Mouse (Mus musculus) liver, embryonic 14.5 days (tissue): ENCODE measurements around the gene Mrpl51. TPM values are rescaled to one million over a fixed set of nuclear protein-coding genes. Genes with fewer than 3 reads are reported as not detected.

Experiments used
- ATAC-seq: fragments of 200-750 bp; cut with Nextera tagmentation; 2 replicates; pipeline ENCODE4 v1.8.0; 2017; ENCODE audit warnings: moderate number of reproducible peaks, mild to moderate bottlenecking, moderate library complexity; ENCODE audit not compliant: insufficient read depth
- DNase-seq, 3 experiments: peaks; one replicate each; pipeline ENCODE4 v3.0.0-alpha.2; 2012 to 2013; ENCODE audit warnings: low read depth in 3 of 3, low spot score in 3 of 3
- H3K27ac ChIP-seq: fragments of 300-500 bp; sonication (generic); 2 replicates; pipeline ENCODE4 v1.5.1; 2014; ENCODE audit warnings: moderate library complexity, mild to moderate bottlenecking, control low read depth, inconsistent platforms
- H3K27me3 ChIP-seq: fragments of 300-500 bp; sonication (generic); 2 replicates; pipeline ENCODE4 v1.6.1; 2014; ENCODE audit warnings: mild to moderate bottlenecking, low read length, moderate library complexity; ENCODE audit not compliant: control insufficient read depth, insufficient read depth
- H3K36me3 ChIP-seq: fragments of 300-500 bp; sonication (generic); replicated peaks from 2 replicates; pipeline ENCODE4 v1.6.1; 2014; ENCODE audit warnings: low read depth; ENCODE audit not compliant: control insufficient read depth, insufficient read depth
- H3K4me1 ChIP-seq, 2 experiments: fragments of 200-500 bp in 1 of 2; fragments of 300-500 bp in 1 of 2; sonication (generic) in 1 of 2; replicated peaks; 2 replicates each; pipeline ENCODE4 v1.6.1; 2012 to 2014; ENCODE audit warnings: antibody characterized with exemption in 1 of 2, inconsistent platforms in 1 of 2, low read length in 1 of 2; ENCODE audit not compliant: control insufficient read depth in 2 of 2, insufficient read depth in 2 of 2
- H3K4me2 ChIP-seq: fragments of 300-500 bp; sonication (generic); 2 replicates; pipeline ENCODE4 v1.6.1; 2014; ENCODE audit warnings: low read depth, mild to moderate bottlenecking, control low read depth, moderate library complexity
- H3K4me3 ChIP-seq, 2 experiments: fragments of 200-500 bp in 1 of 2; fragments of 300-500 bp in 1 of 2; sonication (generic) in 1 of 2; 2 replicates each; pipeline ENCODE4 v1.5.1; 2012 to 2014; ENCODE audit warnings: low read depth in 2 of 2, low read length in 2 of 2, mild to moderate bottlenecking in 2 of 2, control low read depth in 1 of 2, inconsistent platforms in 1 of 2, moderate library complexity in 1 of 2; ENCODE audit not compliant: insufficient read depth in 1 of 2
- H3K9ac ChIP-seq: fragments of 300-500 bp; sonication (generic); replicated peaks from 2 replicates; pipeline ENCODE4 v1.6.1; 2014; ENCODE audit warnings: mild to moderate bottlenecking, control low read depth, moderate library complexity
- H3K9me3 ChIP-seq: fragments of 300-500 bp; sonication (generic); 2 replicates; pipeline ENCODE4 v1.6.1; 2016; ENCODE audit warnings: low read length, mixed read lengths; ENCODE audit not compliant: control insufficient read depth
- CTCF ChIP-seq: IDR thresholded peaks from 2 replicates; pipeline ENCODE4 v1.5.1; 2016; ENCODE audit warnings: antibody characterized with exemption, low read depth, control low read depth
- EP300 ChIP-seq: IDR thresholded peaks from 2 replicates; pipeline ENCODE4 v1.6.1; 2016; ENCODE audit warnings: antibody characterized with exemption, low read depth
- WGBS: fragments of 180-500 bp; shearing (Covaris S2); extraction: QIAGEN DNeasy Blood & Tissue Kit; methylation state at CpG from one replicate; pipeline ENCODE4 v1.1.7; 2014; ENCODE audit not compliant: insufficient replicate concordance; 5-methylcytosine and 5-hydroxymethylcytosine counted together
- polyA plus RNA-seq, 2 experiments: library from polyadenylated mRNA; depleted of rRNA in 1 of 2; stranded (reverse) in 1 of 2; unstranded in 1 of 2; fragments of >200 nt; fragmentation: Nextera tagmentation in 1 of 2; extraction: Ambion mirVana in 1 of 2; gene quantifications; 2 replicates each; pipeline versions ENCODE4 v1.2.1 to v1.2.3; 2012 to 2014

Gene Mrpl51
- polyA plus RNA-seq, 2 experiments, result 50.9 to 182 TPM

DNA sequence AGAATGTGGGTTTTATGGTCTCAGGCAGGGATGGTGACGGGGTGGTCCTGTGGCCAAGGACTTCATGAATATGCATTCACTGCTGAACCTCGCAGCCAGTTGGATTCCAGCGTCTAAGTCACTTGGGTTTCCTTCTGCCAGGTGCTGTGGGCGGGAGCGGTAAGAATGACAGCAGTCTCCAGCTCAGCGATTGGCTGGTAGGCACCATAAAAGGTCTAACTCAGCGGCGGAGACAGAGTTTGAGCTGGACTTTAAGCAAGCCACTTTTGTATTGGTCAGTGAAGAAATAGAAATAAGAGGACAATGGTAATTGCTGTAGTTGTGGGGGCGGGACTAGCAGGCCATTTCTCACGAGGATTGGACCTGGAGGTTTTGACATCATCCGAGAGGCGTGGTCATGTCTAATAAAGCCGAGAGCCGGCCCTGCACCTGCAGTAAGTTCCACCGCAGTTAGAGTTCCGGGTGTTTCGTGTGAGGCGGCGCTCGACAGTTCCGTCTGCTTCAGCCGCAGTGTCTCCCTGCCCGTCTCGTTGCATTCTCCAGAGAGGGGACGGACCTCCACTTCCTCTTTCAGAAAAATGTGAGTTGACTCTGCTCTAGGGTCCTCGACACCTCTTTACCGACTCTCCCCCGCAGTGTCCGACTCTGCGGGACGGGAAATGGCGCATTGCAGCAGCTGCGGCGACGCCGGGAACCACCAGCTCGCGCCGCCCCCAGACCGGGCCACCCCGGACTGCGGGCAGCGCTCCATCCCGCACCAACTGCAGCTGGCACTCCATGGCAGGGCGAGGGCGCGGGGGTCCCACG, 23.8 kb downstream of the Mrpl51 start, which contains the start of gene Vamp1:
Vamp1 (plus strand) TSS at position 404 of the 807 bp plus-strand sequence.
- TF ChIP-seq CTCF (no peak), EP300 (no peak)
- DNase-seq (peak; percentile 93 to 95 (median 93)), ATAC-seq (peak; percentile 94)
- no peaks in the 10 kb centered on the region for H3K36me3 ChIP-seq
- H3K4me1 ChIP-seq, result peaks cover 0 to 1% of the 10 kb centered on the region in 2 experiments; a peak in 1 of 4 replicates
- H3K9ac ChIP-seq, result peak within 1 kb of the TSS; percentile 89
- H3K27me3 ChIP-seq, result peaks cover 4% of the 10 kb centered on the region
- H3K4me3 ChIP-seq, result peak within 1 kb of the TSS; percentile 85 to 88
- H3K4me2 ChIP-seq, result peak within 1 kb of the TSS; percentile 88
- peak within 1 kb of the TSS; percentile 15 for H3K27ac ChIP-seq
- WGBS, result under 1% methylated on average over 48 of the region's 48 CpGs
- no peaks in the 10 kb centered on the region for H3K9me3 ChIP-seq

DNA sequence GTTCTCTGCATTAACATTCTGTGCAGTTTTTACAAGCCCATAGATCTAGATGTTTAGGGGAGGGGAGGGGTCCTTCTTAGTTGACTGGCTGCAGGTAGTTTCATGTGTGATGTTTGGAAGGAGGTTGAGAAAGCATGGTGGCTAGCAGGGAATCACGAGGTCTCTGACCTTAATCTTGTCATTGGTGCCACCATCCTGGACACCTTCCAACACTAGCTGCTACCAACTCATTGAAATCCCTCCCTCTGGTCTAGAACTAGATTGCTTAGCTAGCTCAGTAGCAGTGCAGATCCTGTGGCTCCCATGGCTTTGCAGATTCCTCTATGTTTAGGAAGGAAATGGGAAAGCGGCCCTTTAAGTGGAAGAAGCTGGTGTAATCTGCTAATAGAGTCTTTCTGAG, 25.3 kb downstream of the Mrpl51 start:
- no peaks in the 10 kb centered on the region for H3K9me3 ChIP-seq
- TF ChIP-seq EP300 (no peak), CTCF (no peak)
- WGBS, result 54% methylated on average over 2 of the region's 2 CpGs
- no peak overlapping the region; a peak in 1 of 4 replicates for H3K4me3 ChIP-seq
- no peaks in the 10 kb centered on the region for H3K36me3 ChIP-seq
- peaks cover 0 to 1% of the 10 kb centered on the region in 2 experiments; a peak in 1 of 4 replicates for H3K4me1 ChIP-seq
- H3K27me3 ChIP-seq, result peaks cover 4% of the 10 kb centered on the region
- ATAC-seq, result no peak
- peak overlapping the region; percentile 88; the same call in 1 of the 2 replicates for H3K4me2 ChIP-seq
- no peak overlapping the region for H3K9ac ChIP-seq
- H3K27ac ChIP-seq, result no peak overlapping the region
- no peak for DNase-seq

DNA sequence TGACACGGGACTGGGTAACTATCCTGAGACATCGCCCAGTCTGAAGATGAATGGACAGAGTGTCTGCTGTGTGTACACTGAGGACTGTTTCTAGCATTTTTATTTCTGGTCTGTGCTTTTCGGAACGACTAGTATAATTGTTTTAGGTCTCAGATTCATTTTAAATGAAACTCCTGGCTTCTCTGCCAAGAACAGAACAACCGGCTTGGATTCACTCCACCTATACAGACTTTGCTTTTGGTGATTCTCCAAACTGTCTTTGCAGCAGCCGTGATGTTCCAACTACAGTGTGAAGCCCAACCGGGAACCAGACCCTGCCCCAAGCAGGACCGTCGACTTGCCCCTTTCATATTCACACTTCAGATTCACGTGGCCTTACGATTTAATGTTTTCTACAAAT, 26.3 kb downstream of the Mrpl51 start:
- ATAC-seq (no peak), DNase-seq (no peak)
- H3K27me3 ChIP-seq, result peaks cover 4% of the 10 kb centered on the region
- no peak for TF ChIP-seq EP300
- TF ChIP-seq CTCF, result no peak
- 79% methylated on average over 11 of the region's 11 CpGs for WGBS
- no peak overlapping the region for H3K27ac ChIP-seq
- H3K4me2 ChIP-seq, result no peak overlapping the region
- no peaks in the 10 kb centered on the region for H3K9me3 ChIP-seq
- no peaks in the 10 kb centered on the region for H3K36me3 ChIP-seq
- no peak overlapping the region for H3K9ac ChIP-seq
- no peak overlapping the region for H3K4me3 ChIP-seq
- H3K4me1 ChIP-seq, result peaks cover 0 to 1% of the 10 kb centered on the region in 2 experiments; a peak in 1 of 4 replicates

DNA sequence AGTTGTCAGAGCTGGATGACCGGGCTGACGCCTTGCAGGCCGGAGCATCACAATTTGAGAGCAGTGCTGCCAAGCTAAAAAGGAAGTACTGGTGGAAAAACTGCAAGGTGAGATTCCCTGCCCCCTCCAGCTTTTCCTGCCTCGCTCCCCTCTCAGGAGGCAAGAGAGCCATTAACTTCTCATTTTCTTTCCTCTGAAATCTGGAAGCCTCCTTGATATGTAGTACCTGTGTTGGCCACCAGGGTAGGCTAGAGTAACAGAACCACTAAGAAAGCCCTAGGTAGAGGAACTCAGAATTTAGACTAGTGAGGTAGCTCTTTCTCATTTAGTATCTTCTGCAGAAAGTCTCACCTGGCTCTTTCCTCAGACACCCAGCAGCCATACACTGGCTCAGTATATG, 27.4 kb downstream of the Mrpl51 start:
- peaks cover 0 to 1% of the 10 kb centered on the region in 2 experiments; a peak in 1 of 4 replicates for H3K4me1 ChIP-seq

DNA sequence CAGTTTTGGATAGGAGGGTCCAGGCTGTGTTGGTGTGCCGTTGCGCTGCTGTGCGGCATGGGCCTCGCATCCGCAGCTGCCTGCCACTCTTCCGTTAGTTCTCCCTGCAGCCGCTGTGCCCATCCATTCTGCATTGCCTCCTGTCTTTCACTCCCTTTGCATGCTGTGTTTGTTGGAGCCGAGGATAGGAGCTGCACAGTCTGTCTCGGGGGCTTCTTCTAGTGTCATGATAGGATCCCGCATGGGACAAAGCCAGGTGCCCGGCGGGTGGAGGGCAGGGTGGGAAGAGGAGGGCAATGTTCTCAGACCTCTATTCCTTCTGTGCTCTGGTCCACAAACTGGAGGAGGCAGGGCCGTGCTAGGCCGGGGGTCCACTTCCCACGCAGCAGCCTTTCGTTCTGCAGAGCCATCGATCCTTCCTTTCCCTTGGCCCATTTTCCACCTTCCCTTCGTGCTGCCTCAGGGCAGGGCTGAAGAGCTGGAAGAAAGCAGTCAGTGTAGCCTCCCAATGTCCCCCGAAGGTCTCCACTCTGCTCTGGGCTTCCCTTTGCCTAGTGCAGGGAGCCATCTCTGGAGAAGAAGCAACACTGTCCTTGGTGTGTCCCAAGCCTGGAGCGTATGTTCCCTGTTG, 29.6 kb downstream of the Mrpl51 start:
- no peak overlapping the region for H3K4me2 ChIP-seq
- H3K9me3 ChIP-seq, result no peaks in the 10 kb centered on the region
- no peak for TF ChIP-seq CTCF
- TF ChIP-seq EP300, result no peak
- H3K36me3 ChIP-seq, result no peaks in the 10 kb centered on the region
- no peak overlapping the region for H3K27ac ChIP-seq
- H3K4me3 ChIP-seq, result no peak overlapping the region
- 0 out of 4 replicates have a peak, but pooled peaks cover 0 to 1% of the 10 kb centered on the region in 2 experiments for H3K4me1 ChIP-seq
- ATAC-seq (no peak), DNase-seq (no peak)
- no peak overlapping the region for H3K9ac ChIP-seq
- no peaks in the 10 kb centered on the region for H3K27me3 ChIP-seq
- WGBS, result 80% methylated on average over 20 of the region's 20 CpGs

More for the DNA sequence above, 27.4 kb downstream of the Mrpl51 start:
- no peak overlapping the region for H3K27ac ChIP-seq
- H3K9ac ChIP-seq, result no peak overlapping the region
- ATAC-seq (no peak), DNase-seq (peak; percentile 45 to 55 (median 55))
- H3K4me2 ChIP-seq, result no peak overlapping the region
- 67% methylated on average over 4 of the region's 4 CpGs for WGBS
- no peaks in the 10 kb centered on the region for H3K36me3 ChIP-seq
- peaks cover under 1% of the 10 kb centered on the region; the same call in 1 of the 2 replicates for H3K27me3 ChIP-seq
- TF ChIP-seq EP300 (no peak), CTCF (peak; percentile 81)
- H3K9me3 ChIP-seq, result no peaks in the 10 kb centered on the region
- H3K4me3 ChIP-seq, result no peak overlapping the region
